8 mouse cellular contexts compared by ENCODE assay signal in genomic region chr17:3610928-3611780, GRCm38 (mm10). TPM values are rescaled to one million over a fixed set of nuclear protein-coding genes. Genes with fewer than 3 reads are reported as not detected.
DNase-seq lines count a peak whose midpoint lies in the region; TF ChIP-seq lines count a peak whose summit lies in the region.

No protein-coding gene starts in this region.

- TF ChIP-seq CTCF in kidney, adult 2 months (conservative IDR thresholded peaks at IDR 0.05; ENCODE audit: insufficient read depth, insufficient read length, low read depth, low read length), result no peak

- H3K27ac ChIP-seq in kidney, adult 2 months (ENCODE audit: insufficient read depth, low read depth, low read length), result no peak overlapping the region

- WGBS in kidney, adult 2 months, result 11% methylated on average over 21 of the region's 21 CpGs

- no peaks in the 10 kb centered on the region for H3K36me3 ChIP-seq in kidney, adult 2 months (ENCODE audit: control insufficient read depth, insufficient read depth, low read length)

- no peak for TF ChIP-seq POLR2A in kidney, adult 2 months (IDR thresholded peaks at IDR 0.05; ENCODE audit: low read depth, low read length)

- H3K4me1 ChIP-seq in kidney, adult 2 months (ENCODE audit: control insufficient read depth, insufficient read depth, low read length), result no peaks in the 10 kb centered on the region

- no peak overlapping the region for H3K4me3 ChIP-seq in kidney, adult 2 months (ENCODE audit: insufficient read depth, low read depth, low read length)

- DNase-seq in kidney, adult 2 months, result peak; percentile 25
- no peak for DNase-seq in kidney, postnatal 14 days
- peak; percentile 22 for DNase-seq in cerebellum, adult 9-10 months
- peak; percentile 26 to 30 for DNase-seq in frontal cortex, postnatal 36 days (ENCODE audit: low spot score in 2 of 2)
- peak; percentile 23 for DNase-seq in left cerebral cortex, postnatal 4 days
- peak; percentile 15 for DNase-seq in right cerebral cortex, postnatal 14 days
- DNase-seq in gastrocnemius, adult 8-10 months (ENCODE audit: low spot score in 2 of 2), result no peak
- no peak for DNase-seq in ovary, adult 18-20 months (ENCODE audit: low spot score)

- no peaks in the 10 kb centered on the region for H3K27me3 ChIP-seq in kidney, adult 2 months (replicated peaks; ENCODE audit: control insufficient read depth, insufficient read depth, low read length)

- intact Hi-C loops in left cerebral cortex, postnatal 4 days (cut with DNase I), result no loop called here

RNA-seq across cellular contexts. Expression of gene Tfb1m, which starts 53.6 kb away (rescaled TPM):
- polyA plus RNA-seq in kidney, adult 2 months (2012; rRNA removed), result 3.8 and 4.8 TPM in 2 replicates
- 1 to 10 TPM; 4.8 to 5.2 TPM for total RNA-seq in left cerebral cortex, postnatal 4 days (2021)
- total RNA-seq in gastrocnemius, adult 8-10 months (2022), result 10 to 100 TPM in 1 of 4 experiments, 1 to 10 TPM in 3; 7.8 to 10.4 (median 8.6) TPM

Comparison
In these comparisons a context has a peak if more than half of its experiments do, and no peak if none do; other contexts are left out.
1. DNase-seq: peak in kidney, adult 2 months (single experiment), cerebellum, adult 9-10 months (single experiment), frontal cortex, postnatal 36 days (2 of 2), left cerebral cortex, postnatal 4 days (single experiment) and right cerebral cortex, postnatal 14 days (single experiment); none in kidney, postnatal 14 days (single experiment), gastrocnemius, adult 8-10 months (0 of 2) and ovary, adult 18-20 months (single experiment).